Mouse (Mus musculus): ENCODE measurements around the gene Ranbp3l.

Gene Ranbp3l

DNA sequence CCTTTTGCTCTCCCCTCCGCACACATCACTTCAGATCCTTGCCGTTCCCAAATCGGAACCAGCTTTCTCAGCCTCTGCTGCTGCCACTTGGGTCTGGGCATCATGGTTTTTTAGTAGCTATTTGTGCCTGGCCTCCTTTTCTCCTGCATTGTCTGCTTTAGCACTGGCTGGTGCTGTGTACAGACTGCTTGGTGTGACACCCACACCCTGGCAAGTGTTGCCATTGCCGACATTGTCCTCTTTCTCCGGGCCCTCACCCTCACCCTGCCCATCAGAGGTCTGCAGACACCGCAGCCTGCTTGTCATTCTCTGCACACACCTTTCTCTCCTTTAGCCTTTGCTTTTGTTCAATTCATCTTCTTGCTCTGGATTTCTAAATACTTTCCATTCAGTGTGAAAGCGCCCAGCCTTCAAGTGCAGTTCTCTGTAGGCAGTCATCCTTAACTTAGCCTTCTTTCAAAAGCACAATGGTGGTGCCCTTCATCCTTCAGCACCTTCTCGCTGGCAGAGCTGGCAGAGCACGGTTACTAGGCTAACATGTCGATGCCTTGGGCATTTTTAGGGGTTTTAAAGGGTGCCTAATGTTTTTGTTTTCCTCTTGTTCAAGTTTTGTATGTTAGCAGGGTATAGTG lies 132.8 kb downstream of the Ranbp3l start:
- DNase-seq = no peak

DNA sequence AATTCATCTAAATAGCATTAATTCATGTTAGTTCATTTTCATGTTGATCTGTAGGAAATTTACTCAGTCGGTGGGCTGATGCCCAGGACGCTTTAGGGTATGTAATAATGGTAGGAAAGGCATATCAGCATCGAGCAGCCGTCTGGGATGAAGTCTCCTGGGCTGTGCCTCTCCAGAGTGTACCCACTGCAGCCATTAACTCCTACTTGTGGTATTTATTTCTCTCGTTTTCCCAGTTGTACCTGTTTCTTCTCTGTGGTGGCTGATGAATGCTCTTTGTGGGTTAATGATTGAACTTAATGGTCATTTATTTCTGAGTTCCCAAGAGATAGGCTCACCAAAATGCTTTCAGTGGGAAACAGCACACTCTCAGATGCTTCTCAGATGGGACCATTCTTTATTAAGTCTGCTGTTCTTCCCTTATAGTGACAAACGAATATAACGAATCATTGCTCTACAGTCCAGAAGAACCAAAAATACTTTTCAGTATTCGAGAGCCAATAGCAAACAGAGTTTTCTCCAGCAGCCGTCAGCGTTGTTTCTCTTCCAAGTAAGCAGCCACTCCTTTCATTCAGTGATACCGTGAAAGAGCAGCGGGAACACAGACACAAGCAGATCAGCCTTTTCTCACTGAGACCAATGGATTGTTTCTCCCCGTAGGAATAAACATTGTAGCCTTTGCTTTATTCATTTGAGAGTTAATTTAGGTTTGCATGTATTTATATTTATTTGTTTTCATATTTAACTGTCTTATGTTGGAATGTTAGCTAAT lies 138.7 kb downstream of the Ranbp3l start:
- no peak for DNase-seq

- DNase-seq = no peak
Measured at GRCm38 (mm10) chr15:9110526-9111347, 143.0 kb downstream of the Ranbp3l start.

DNA sequence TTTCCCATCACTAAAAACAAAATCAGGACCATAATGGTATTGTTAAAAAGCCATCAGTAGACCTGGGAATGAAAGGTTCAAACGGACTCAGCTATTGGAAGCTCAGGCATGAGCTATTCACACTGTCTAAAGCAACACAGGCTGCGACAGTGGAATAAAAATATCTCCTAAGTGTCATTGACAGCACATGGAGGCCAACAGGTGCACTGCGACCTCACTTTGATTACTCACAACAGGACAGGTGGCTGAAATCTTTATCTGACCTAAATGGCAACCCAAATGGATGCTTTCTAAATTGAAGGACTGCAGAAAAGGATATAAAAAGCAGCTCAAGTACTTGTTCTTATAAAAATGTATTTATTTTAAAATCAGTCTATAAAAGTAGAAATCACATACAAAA lies 143.9 kb downstream of the Ranbp3l start:
- DNase-seq = no peak

DNA sequence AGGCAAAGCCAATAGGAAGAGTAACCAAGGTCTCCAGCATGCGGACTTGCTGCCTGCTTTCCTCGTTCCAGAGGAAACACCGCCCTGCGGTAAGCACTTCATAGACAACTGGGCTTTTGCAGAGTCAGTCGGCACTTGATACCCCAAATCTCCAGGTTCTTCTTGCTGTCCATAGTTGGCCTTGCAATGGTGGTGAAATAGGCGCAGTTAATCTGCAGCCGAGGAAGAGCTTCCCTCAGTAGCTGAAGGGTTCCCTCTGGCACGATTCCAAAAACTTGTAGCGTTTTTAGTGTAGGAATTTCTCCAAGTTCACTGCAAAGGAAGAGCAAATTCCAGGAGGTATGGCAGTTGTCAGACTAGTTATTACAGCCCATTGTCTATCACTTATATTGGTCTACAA lies 145.8 kb downstream of the Ranbp3l start:
- DNase-seq = no peak

- DNase-seq = no peak
Measured at GRCm38 (mm10) chr15:9114131-9114530, 146.4 kb downstream of the Ranbp3l start.

GRCm38 (mm10) chr15:9114599-9114998 lies 146.8 kb downstream of the Ranbp3l start:
- no peak for DNase-seq
